Mouse (Mus musculus) myocyte (in vitro differentiated cells): Measurements from ENCODE around the gene Surf6.

ENCODE experiments used
- CEBPB ChIP-seq: IDR thresholded peaks from 2 replicates; pipeline ENCODE4 v1.6.1; 2011; ENCODE audit warnings: mild to moderate bottlenecking, moderate library complexity; ENCODE audit not compliant: poor library complexity, insufficient read depth, severe bottlenecking
- E2F4 ChIP-seq: IDR thresholded peaks from one replicate; pipeline ENCODE4 v1.6.1; 2011; ENCODE audit warnings: mild to moderate bottlenecking, control low read depth, moderate library complexity; ENCODE audit not compliant: insufficient read depth
- MAX ChIP-seq: IDR thresholded peaks from one replicate; pipeline ENCODE4 v1.6.1; 2011; ENCODE audit warnings: low read depth, mild to moderate bottlenecking, control low read depth
- MYOD1 ChIP-seq, 3 experiments: IDR thresholded peaks; one replicate each; pipeline ENCODE4 v1.6.1; 2011; ENCODE audit warnings: control low read depth in 2 of 3, low read depth in 2 of 3, mild to moderate bottlenecking in 2 of 3, moderate library complexity in 1 of 3; ENCODE audit not compliant: insufficient read length in 2 of 3, control insufficient read depth in 1 of 3
- POLR2A ChIP-seq: IDR thresholded peaks from one replicate; pipeline ENCODE4 v1.6.1; 2011; ENCODE audit warnings: low read depth, mild to moderate bottlenecking, control low read depth, moderate library complexity; ENCODE audit not compliant: insufficient read length
- POLR2AphosphoS2 ChIP-seq: IDR thresholded peaks from one replicate; pipeline ENCODE4 v1.6.1; 2011; ENCODE audit warnings: low read depth, control low read depth; ENCODE audit not compliant: insufficient read length
- SRF ChIP-seq: IDR thresholded peaks from one replicate; pipeline ENCODE4 v1.6.1; 2011; ENCODE audit warnings: low read depth; ENCODE audit not compliant: control insufficient read depth, insufficient read length
- TCF12 ChIP-seq: IDR thresholded peaks from one replicate; pipeline ENCODE4 v1.6.1; 2011; ENCODE audit warnings: mild to moderate bottlenecking, control low read depth; ENCODE audit not compliant: poor library complexity, insufficient read depth, severe bottlenecking
- TCF3 ChIP-seq: IDR thresholded peaks from one replicate; pipeline ENCODE4 v1.6.1; 2011; ENCODE audit warnings: low read depth, control low read depth; ENCODE audit not compliant: insufficient read length
- USF1 ChIP-seq: IDR thresholded peaks from one replicate; pipeline ENCODE4 v1.6.1; 2011; ENCODE audit warnings: low read depth, mild to moderate bottlenecking, control low read depth, moderate library complexity

DNA sequence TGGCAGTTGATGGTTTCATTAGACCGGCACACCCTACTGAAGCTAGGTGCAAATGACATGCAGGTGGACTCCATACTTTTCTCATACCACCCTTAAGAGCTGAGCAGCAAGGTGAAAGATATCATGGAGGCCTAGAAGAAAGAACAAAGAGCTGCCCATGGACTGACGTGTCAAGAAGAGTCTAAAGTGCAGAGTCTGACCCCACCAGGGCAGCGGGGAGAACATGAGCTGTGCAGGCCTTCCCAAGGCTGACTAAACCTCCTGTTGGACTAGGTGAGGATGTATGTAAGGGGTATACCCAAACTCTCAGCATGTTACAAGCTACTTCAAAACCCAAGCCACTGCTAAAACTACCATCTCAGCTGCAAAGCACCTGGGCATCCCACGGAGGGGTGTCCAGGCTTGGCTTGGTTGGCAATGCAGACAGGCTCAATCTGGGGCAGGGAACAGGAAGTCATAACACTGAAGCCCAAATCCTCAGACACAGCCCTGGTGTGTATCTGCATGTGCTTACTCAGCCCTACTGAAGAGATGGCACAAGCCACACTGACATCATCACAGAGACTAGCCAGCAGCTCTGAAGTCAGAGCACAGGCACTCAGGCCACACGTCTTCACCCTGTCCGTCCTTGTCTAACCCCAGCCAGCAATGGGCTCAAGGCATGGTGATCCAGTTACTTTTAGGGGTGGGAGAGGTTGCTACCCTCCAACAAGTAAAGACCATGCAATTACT is 25.2 kb upstream of the Surf6 start:
- TF ChIP-seq POLR2A = no peak
- no peak for TF ChIP-seq MYOD1 (IDR thresholded peaks at IDR 0.05; ENCODE audit: control insufficient read depth in 1 of 3, insufficient read length in 2 of 3, low read depth in 2 of 3)
- no peak for TF ChIP-seq POLR2AphosphoS2
- no peak for TF ChIP-seq USF1
- TF ChIP-seq MAX = no peak
- no peak for TF ChIP-seq E2F4
- no peak for TF ChIP-seq TCF12
- TF ChIP-seq TCF3 = no peak
- no peak for TF ChIP-seq CEBPB
- no peak for TF ChIP-seq SRF
